Mouse (Mus musculus) embryo, embryonic 11.5 days (tissue): ENCODE results near the gene Adgrg6.

Experiments used
- DNase-seq: peaks from one replicate; pipeline ENCODE4 v3.0.0-alpha.2; 2012; ENCODE audit warnings: low read depth, low spot score

Gene Adgrg6

GRCm38 (mm10) chr10:14391025-14391639, 154.3 kb downstream of the Adgrg6 start:
- DNase-seq: peak; percentile 64

DNA sequence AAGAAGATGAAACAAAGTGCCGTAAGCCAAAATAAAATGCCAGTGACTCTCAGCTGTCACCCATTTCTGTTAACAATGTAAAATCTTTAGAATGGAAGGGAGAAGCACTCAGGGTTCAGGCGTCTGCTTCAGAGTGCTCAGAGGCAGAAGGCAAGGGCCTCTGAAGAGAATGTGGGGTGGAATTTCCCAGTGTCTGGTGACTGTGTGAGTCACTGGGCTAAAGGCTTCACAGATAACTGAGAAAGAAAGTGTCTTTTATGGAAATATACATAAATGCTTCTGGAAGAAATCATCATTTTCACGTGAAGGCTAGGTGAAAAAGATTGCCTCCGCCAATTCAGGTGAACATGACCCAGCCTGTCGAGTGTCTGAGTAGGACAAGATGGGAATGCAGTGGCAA, 159.9 kb downstream of the Adgrg6 start:
- no peak for DNase-seq

DNA sequence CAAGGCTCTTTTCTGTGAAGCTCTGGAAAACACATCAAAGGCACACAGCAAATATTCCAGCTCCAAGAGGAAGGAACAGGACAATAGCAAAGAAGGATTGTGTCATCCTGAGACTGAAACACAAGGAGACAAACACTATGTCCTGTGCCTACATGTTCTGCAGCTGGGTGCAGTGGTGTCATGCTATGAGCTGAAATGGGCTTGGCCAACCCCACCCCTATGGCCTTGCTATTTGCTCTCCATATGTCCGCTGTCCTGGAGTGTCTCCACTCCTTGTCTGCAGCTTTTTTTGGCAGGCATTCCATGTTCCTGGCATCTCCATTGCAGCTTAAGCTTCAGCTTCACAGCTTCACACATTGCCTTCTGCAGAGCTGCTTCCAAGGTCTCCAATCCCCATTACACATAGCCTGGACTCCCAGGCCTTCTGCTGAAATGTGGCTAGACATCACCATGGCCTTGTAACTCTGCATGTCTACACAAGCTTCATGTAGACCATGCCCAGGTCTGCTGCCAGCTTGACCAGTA, 180.3 kb downstream of the Adgrg6 start:
- no peak for DNase-seq

GRCm38 (mm10) chr10:14363226-14363625, 182.2 kb downstream of the Adgrg6 start:
- DNase-seq: no peak

DNA sequence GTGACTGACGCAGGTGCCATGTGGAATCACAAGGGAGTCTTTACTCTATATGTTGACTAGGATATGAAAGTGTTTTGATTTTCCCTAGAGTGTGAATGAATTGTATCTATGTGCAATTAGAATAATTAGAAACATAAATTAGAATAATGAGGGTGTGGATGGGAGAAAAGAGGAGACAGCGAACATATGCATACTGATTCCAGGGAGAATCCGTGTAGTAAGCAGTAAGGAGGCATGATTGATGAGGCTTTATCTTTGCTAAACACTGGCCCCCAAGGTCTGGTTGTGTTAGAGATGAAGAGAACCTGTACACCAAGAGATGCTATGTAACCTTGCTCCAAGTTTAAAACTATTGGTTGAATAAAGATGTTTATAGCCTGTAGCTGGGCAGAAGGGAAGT, 187.2 kb downstream of the Adgrg6 start:
- no peak for DNase-seq
